Mouse (Mus musculus) G1E (cell line): ENCODE measurements at regions not wholly inside any gene's neighbourhood (a gene's known extent, or its start where the extent isn't known, plus 50 kb on each side); places are given as distances from the start of the nearest gene placed in this dataset.

ENCODE experiments used
- ATAC-seq: 2 replicates; pipeline ENCODE4 v1.8.0; 2016; ENCODE audit warnings: mild to moderate bottlenecking; ENCODE audit not compliant: insufficient number of reproducible peaks, poor library complexity, low FRiP score, severe bottlenecking; ENCODE audit errors: extremely low read depth
- DNase-seq: peaks from one replicate; pipeline ENCODE4 v3.0.0; 2012; ENCODE audit warnings: low spot score
- H3K27me3 ChIP-seq: 2 replicates; pipeline ENCODE4 v1.6.1; 2012; ENCODE audit warnings: mild to moderate bottlenecking, low read length, inconsistent platforms; ENCODE audit not compliant: insufficient read depth
- H3K36me3 ChIP-seq: replicated peaks from 2 replicates; pipeline ENCODE3; 2012; ENCODE audit warnings: mild to moderate bottlenecking, inconsistent platforms
- H3K4me1 ChIP-seq: 2 replicates; pipeline ENCODE4 v1.6.1; 2012; ENCODE audit warnings: low read depth, low read length, inconsistent platforms, mixed read lengths; ENCODE audit not compliant: insufficient read depth
- H3K4me3 ChIP-seq: 2 replicates; pipeline ENCODE4 v1.5.1; 2012; ENCODE audit warnings: low read depth, mild to moderate bottlenecking, inconsistent platforms, low read length, moderate library complexity, mixed read lengths
- H3K9me3 ChIP-seq: replicated peaks from 2 replicates; pipeline ENCODE4 v1.6.1; 2012; ENCODE audit warnings: inconsistent platforms
- CTCF ChIP-seq: IDR thresholded peaks from 2 replicates; pipeline ENCODE4 v1.5.1; 2012; ENCODE audit warnings: low read depth, low read length, inconsistent platforms, mixed read lengths
- GATA1 ChIP-seq: IDR thresholded peaks from 2 replicates; pipeline ENCODE4 v1.6.1; 2012; ENCODE audit warnings: borderline replicate concordance, low read length, inconsistent platforms, mixed read lengths
- GATA2 ChIP-seq: IDR thresholded peaks from 2 replicates; pipeline ENCODE4 v1.6.1; 2012; ENCODE audit warnings: low read depth, low read length, inconsistent platforms, borderline replicate concordance
- POLR2AphosphoS5 ChIP-seq: IDR thresholded peaks from 2 replicates; pipeline ENCODE4 v1.6.1; 2012; ENCODE audit warnings: low read depth, low read length, inconsistent platforms; ENCODE audit not compliant: insufficient replicate concordance
- TAL1 ChIP-seq: conservative IDR thresholded peaks from 2 replicates; pipeline ENCODE4 v1.6.1; 2012; ENCODE audit warnings: low read depth, low read length, inconsistent platforms, mixed read lengths

DNA sequence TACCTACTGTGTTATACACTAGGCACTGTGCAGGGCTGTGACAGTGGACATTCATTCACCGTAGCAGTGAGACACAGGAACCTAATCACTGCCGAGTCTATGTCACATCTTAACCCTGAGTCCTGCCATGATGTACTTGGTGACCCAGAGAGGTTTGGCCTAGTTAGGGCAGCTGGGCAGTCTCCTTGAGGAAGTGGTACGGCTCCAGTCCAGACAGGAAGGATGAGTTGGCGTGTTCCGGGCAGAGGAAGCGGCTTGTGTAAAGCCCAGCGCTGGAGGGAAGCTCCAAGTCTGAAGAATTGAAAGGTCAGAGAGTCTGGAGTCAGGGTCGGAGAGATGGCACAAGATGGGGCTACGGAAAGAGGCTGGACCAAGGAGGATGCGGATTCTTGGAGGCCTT, 99.4 kb upstream of the Smim15 start:
- Histone ChIP-seq H3K36me3 (no peaks in the 10 kb centered on the region), H3K27me3 (no peaks in the 10 kb centered on the region), H3K9me3 (peaks cover 4% of the 10 kb centered on the region; the same call in 1 of the 2 replicates), H3K4me1 (no peaks in the 10 kb centered on the region), H3K4me3 (no peak overlapping the region)
- DNase-seq (no peak), ATAC-seq (no peak)
- TF ChIP-seq CTCF (no peak), GATA1 (no peak), GATA2 (no peak), POLR2AphosphoS5 (no peak), TAL1 (no peak)

DNA sequence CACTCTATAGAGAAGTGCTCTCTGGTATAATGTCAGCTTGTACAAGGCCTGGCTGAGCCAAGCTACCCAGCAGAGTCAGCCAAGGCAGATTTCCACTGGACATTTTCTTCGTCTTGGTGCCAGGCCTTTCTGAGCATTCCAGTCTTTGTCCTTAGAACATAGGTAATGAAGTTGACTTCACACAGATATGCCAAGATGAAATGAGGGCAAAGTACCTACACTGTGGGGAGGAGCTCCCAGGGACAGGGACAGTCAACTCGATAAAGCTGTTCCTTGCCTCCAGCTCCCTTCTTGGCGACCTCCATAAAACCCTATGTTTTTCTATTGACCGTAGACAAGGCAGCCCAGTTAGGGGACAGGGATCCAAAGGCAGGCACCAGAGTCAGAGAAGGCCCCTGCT, 101.3 kb upstream of the Smim15 start:
- Histone ChIP-seq H3K27me3 (no peaks in the 10 kb centered on the region), H3K4me1 (no peaks in the 10 kb centered on the region), H3K9me3 (peaks cover 4% of the 10 kb centered on the region; the same call in 1 of the 2 replicates), H3K36me3 (no peaks in the 10 kb centered on the region), H3K4me3 (no peak overlapping the region)
- no peak for TF ChIP-seq CTCF
- no peak for TF ChIP-seq POLR2AphosphoS5
- no peak for TF ChIP-seq GATA2
- no peak for TF ChIP-seq TAL1
- no peak for TF ChIP-seq GATA1
- DNase-seq (no peak), ATAC-seq (no peak)

DNA sequence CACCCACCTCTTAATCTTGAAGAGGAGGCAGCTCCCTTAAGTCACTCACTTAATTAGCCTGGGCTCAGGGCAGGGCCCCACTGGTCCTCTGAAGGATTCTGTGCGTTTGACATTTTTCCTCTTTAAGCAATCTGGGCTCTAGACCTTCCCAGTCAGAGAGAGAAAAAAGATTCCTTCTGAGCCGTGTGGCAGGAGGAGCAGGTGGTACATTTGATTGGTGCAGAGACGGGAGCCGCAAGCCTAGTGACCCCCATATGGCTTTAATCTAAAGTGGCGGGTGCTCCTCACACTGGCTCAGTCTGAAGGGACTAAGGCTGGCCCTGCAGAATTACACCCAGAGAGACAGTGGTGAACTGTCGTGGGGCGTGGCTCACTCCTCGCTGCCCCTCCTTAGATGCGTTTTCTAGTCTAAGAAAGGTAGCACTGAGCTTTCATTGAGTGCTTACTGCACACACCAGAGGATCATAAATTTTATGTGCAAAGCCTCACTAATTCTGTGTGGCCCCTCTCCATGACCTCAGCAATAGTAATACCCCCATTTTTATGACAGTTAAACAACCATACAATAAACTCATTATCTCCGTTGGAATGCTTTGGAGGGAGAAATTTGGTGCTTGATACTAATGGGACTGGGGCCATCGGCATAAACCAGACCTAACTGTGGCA, 101.8 kb upstream of the Smim15 start:
- Histone ChIP-seq H3K9me3 (peaks cover 4% of the 10 kb centered on the region; the same call in 1 of the 2 replicates), H3K36me3 (no peaks in the 10 kb centered on the region), H3K4me3 (no peak overlapping the region), H3K4me1 (no peaks in the 10 kb centered on the region), H3K27me3 (no peaks in the 10 kb centered on the region)
- ATAC-seq = no peak
- TF ChIP-seq GATA1 (no peak), CTCF (no peak), POLR2AphosphoS5 (no peak), TAL1 (no peak), GATA2 (no peak)
- no peak for DNase-seq

DNA sequence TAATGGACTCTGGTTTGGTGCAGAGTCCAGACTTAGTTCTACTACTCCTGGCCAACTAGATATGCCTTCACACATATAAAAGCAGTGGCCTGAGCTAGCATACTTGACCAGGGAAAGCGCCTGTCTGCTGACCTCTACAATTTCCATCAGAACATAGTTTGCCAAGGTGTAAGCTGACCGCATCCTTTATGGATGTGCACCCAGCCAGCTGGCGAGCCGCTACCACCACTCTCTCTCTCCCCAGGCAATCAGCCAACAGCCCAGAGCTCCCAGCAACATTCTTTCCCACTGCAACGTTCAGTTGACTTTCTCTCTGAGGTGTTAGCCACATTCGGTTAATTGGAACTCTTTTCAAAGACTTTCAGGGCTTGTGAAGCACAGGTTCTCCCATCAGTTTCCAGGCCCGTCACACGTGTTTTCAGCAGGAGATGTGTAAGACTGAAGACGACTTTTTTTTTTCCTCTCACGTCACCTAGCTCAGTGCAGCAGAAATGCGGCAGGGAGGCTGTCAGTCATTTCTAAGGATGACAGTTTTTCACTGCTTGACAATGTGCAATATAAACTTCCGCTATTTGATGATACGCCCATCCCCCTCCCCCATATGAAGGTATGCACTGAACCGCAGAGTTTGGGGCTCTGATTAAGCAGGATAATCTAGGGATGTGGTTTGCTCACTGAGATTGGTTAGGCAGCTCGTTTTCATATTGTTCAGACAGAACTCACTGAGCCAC, 104.2 kb upstream of the Smim15 start:
- no peak for ATAC-seq
- Histone ChIP-seq H3K4me1 (no peaks in the 10 kb centered on the region), H3K4me3 (no peak overlapping the region), H3K9me3 (peaks cover 4% of the 10 kb centered on the region; the same call in 1 of the 2 replicates), H3K36me3 (no peaks in the 10 kb centered on the region), H3K27me3 (0 out of 2 replicates have a peak, but pooled peaks cover 2% of the 10 kb centered on the region)
- TF ChIP-seq POLR2AphosphoS5 (no peak), CTCF (no peak), TAL1 (no peak), GATA2 (no peak), GATA1 (no peak)
- DNase-seq = no peak

DNA sequence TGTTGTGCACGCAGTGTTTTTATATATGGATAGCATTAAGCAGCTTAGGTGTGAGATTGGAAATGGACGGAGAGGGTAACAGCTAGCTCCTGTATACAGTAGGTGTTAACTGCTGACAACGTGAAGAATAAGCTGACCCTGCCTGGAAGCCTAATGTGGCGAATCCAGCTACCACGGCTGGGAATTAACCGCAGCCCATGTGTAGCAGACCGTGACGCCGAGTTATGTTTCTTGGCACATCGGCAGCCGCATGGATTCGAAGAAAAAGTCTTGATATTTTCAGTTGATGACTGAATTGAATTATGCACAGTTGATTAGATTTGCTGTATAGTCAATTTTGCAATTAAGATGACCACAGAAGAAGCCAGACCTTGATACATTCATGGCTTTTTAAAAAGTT, 108.6 kb upstream of the Smim15 start:
- no peaks in the 10 kb centered on the region for H3K36me3 ChIP-seq
- TF ChIP-seq GATA1 = no peak
- no peak for TF ChIP-seq GATA2
- no peak for TF ChIP-seq CTCF
- H3K4me1 ChIP-seq = no peaks in the 10 kb centered on the region
- no peak for DNase-seq
- H3K4me3 ChIP-seq = no peak overlapping the region
- no peaks in the 10 kb centered on the region for H3K9me3 ChIP-seq
- 0 out of 2 replicates have a peak, but pooled peaks cover 4% of the 10 kb centered on the region for H3K27me3 ChIP-seq
- ATAC-seq = no peak

DNA sequence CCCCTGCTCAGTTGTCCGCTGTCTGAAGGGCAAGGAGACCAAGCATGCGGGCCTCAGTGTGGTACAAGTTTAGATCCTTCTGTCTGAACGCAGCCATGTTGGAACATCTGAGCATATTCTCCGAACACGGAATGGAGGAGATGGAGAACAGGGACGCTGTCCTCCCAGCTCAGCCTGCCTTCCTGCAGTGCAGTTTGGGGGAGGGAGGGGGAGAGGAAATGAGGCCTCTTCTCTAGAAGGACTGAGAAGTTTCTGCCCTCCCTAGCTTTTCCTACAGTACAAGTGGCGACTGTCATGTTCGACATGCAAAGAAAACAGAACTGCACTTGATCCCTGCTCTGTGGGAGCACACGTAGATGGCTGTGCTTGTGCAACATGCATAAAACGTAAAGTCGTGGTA, 109.6 kb upstream of the Smim15 start:
- Histone ChIP-seq H3K9me3 (no peaks in the 10 kb centered on the region), H3K4me1 (no peaks in the 10 kb centered on the region), H3K4me3 (no peak overlapping the region), H3K36me3 (no peaks in the 10 kb centered on the region), H3K27me3 (0 out of 2 replicates have a peak, but pooled peaks cover 4% of the 10 kb centered on the region)
- no peak for ATAC-seq
- TF ChIP-seq GATA1 (no peak), TAL1 (no peak), CTCF (no peak), GATA2 (no peak), POLR2AphosphoS5 (no peak)
- no peak for DNase-seq
